Mouse (Mus musculus): Measurements from ENCODE around the gene Srgap1. TPM values are rescaled to one million over a fixed set of nuclear protein-coding genes. Genes with fewer than 3 reads are reported as not detected.
A peak's percentile ranks its signal among the peaks of the same experiment; 100 is the strongest.

Srgap1 gene
- total RNA-seq, 2 experiments from 2014 or later = 10.0 to 13.6 TPM

GRCm38 (mm10) chr10:121974591-121974990, 72.5 kb downstream of the Srgap1 start:
- no peak for DNase-seq (ENCODE audit: low spot score in 2 of 2)
- intact Hi-C loops (cut with DNase I) = no loop called here

GRCm38 (mm10) chr10:121973281-121973680, 73.8 kb downstream of the Srgap1 start:
- DNase-seq (ENCODE audit: low spot score in 2 of 2) = no peak
- intact Hi-C loops (cut with DNase I) = no loop called here

- DNase-seq (ENCODE audit: low spot score in 2 of 2) = no peak
- intact Hi-C loops (cut with DNase I) = no loop called here
Measured at GRCm38 (mm10) chr10:121972249-121972892, 74.7 kb downstream of the Srgap1 start.

GRCm38 (mm10) chr10:121971658-121972057, 75.5 kb downstream of the Srgap1 start:
- DNase-seq (ENCODE audit: low spot score in 2 of 2) = no peak
- intact Hi-C loops (cut with DNase I) = no loop called here

GRCm38 (mm10) chr10:121970912-121971311, 76.2 kb downstream of the Srgap1 start:
- intact Hi-C loops (cut with DNase I) = no loop called here
- DNase-seq (ENCODE audit: low spot score in 2 of 2) = no peak

- intact Hi-C loops (cut with DNase I) = no loop called here
- DNase-seq (ENCODE audit: low spot score in 2 of 2) = peak; percentile 11 to 36
Measured at GRCm38 (mm10) chr10:121964114-121964513, 83.0 kb downstream of the Srgap1 start.

GRCm38 (mm10) chr10:121962053-121962452, 85.1 kb downstream of the Srgap1 start:
- intact Hi-C loops (cut with DNase I) = no loop called here
- no peak for DNase-seq (ENCODE audit: low spot score in 2 of 2)

- no peak for DNase-seq (ENCODE audit: low spot score in 2 of 2)
- intact Hi-C loops (cut with DNase I) = no loop called here
Measured at GRCm38 (mm10) chr10:121961121-121961893, 85.8 kb downstream of the Srgap1 start.

GRCm38 (mm10) chr10:121958741-121959140, 88.4 kb downstream of the Srgap1 start:
- DNase-seq (ENCODE audit: low spot score in 2 of 2) = peak; percentile 6 to 22
- intact Hi-C loops (cut with DNase I) = loop anchor here (5.0 kb wide), 1 partner anchor 89 kb away; the partner anchor contains the start of gene Srgap1

- peak; percentile 52 to 64 for DNase-seq (ENCODE audit: low spot score in 2 of 2)
- intact Hi-C loops (cut with DNase I) = loop anchor here (5.0 kb wide), 1 partner anchor 91 kb away; the partner anchor contains the start of gene Srgap1
Measured at GRCm38 (mm10) chr10:121956505-121956904, 90.6 kb downstream of the Srgap1 start.

- no peak for DNase-seq (ENCODE audit: low spot score in 2 of 2)
- intact Hi-C loops (cut with DNase I) = loop anchor here (5.0 kb wide), 1 partner anchor 92 kb away; the partner anchor contains the start of gene Srgap1
Measured at GRCm38 (mm10) chr10:121955730-121956129, 91.4 kb downstream of the Srgap1 start.

- no peak for DNase-seq (ENCODE audit: low spot score in 2 of 2)
- intact Hi-C loops (cut with DNase I) = loop anchor here (5.0 kb wide), 1 partner anchor 92 kb away; the partner anchor contains the start of gene Srgap1
Measured at GRCm38 (mm10) chr10:121954877-121955276, 92.2 kb downstream of the Srgap1 start.

GRCm38 (mm10) chr10:121953041-121953440, 94.1 kb downstream of the Srgap1 start:
- no peak for DNase-seq (ENCODE audit: low spot score in 2 of 2)

GRCm38 (mm10) chr10:121946173-121946572, 100.9 kb downstream of the Srgap1 start:
- DNase-seq (ENCODE audit: low spot score in 2 of 2) = peak; percentile 76 to 79

More at GRCm38 (mm10) chr10:121953041-121953440, 94.1 kb downstream of the Srgap1 start:
- intact Hi-C loops (cut with DNase I) = no loop called here

GRCm38 (mm10) chr10:121931909-121932308, 115.2 kb downstream of the Srgap1 start:
- intact Hi-C loops (cut with DNase I) = no loop called here
- DNase-seq (ENCODE audit: low spot score in 2 of 2) = no peak

More at GRCm38 (mm10) chr10:121946173-121946572, 100.9 kb downstream of the Srgap1 start:
- intact Hi-C loops (cut with DNase I) = no loop called here

- intact Hi-C loops (cut with DNase I) = no loop called here
- no peak for DNase-seq (ENCODE audit: low spot score in 2 of 2)
Measured at GRCm38 (mm10) chr10:121926094-121926493, 121.0 kb downstream of the Srgap1 start.

- no peak for DNase-seq (ENCODE audit: low spot score in 2 of 2)
- intact Hi-C loops (cut with DNase I) = no loop called here
Measured at GRCm38 (mm10) chr10:121919016-121919415, 128.1 kb downstream of the Srgap1 start.

- no peak for DNase-seq (ENCODE audit: low spot score in 2 of 2)
Measured at GRCm38 (mm10) chr10:121918579-121918978, 128.5 kb downstream of the Srgap1 start.

GRCm38 (mm10) chr10:121915530-121915929, 131.6 kb downstream of the Srgap1 start:
- DNase-seq (ENCODE audit: low spot score in 2 of 2) = no peak
- intact Hi-C loops (cut with DNase I) = no loop called here

More at GRCm38 (mm10) chr10:121918579-121918978, 128.5 kb downstream of the Srgap1 start:
- intact Hi-C loops (cut with DNase I) = no loop called here

- DNase-seq (ENCODE audit: low spot score in 2 of 2) = no peak
- intact Hi-C loops (cut with DNase I) = no loop called here
Measured at GRCm38 (mm10) chr10:121904137-121904536, 143.0 kb downstream of the Srgap1 start.
